Mouse (Mus musculus): ENCODE results near the gene Galr3. TPM values are rescaled to one million over a fixed set of nuclear protein-coding genes. Genes with fewer than 3 reads are reported as not detected.
"Not testable (repeated sequence)": the region's sequence is repeated elsewhere in the genome, so short reads cannot be mapped to it uniquely, and the experiment has no call there.

Galr3 gene
- total RNA-seq, 4 experiments from 2014 or later = 0.81 to 1.0 TPM; not detected in 2

GRCm38 (mm10) chr15:79026511-79027290 lies 15.0 kb upstream of the Galr3 start:
- DNase-seq (ENCODE audit: low spot score in 2 of 2) = no peak

GRCm38 (mm10) chr15:79027291-79028205 lies 14.1 kb upstream of the Galr3 start:
- no peak for DNase-seq (ENCODE audit: low spot score in 2 of 2)

GRCm38 (mm10) chr15:79028237-79028738 lies 13.4 kb upstream of the Galr3 start, which contains the start of gene H1f0:
TSS of gene H1f0 (plus strand) at chr15:79028450.
- peak; percentile 85 to 93 for DNase-seq (ENCODE audit: low spot score in 2 of 2)

GRCm38 (mm10) chr15:79028823-79029484 lies 12.7 kb upstream of the Galr3 start:
- DNase-seq (ENCODE audit: low spot score in 2 of 2) = no peak

GRCm38 (mm10) chr15:79029519-79030241 lies 12.0 kb upstream of the Galr3 start:
- no peak for DNase-seq (ENCODE audit: low spot score in 2 of 2)

GRCm38 (mm10) chr15:79030551-79031435 lies 10.9 kb upstream of the Galr3 start:
- DNase-seq (ENCODE audit: low spot score in 2 of 2) = peak; percentile 86 to 88

GRCm38 (mm10) chr15:79031908-79032307 lies 9.8 kb upstream of the Galr3 start:
- not testable (repeated sequence) for DNase-seq (ENCODE audit: low spot score in 2 of 2)

GRCm38 (mm10) chr15:79037913-79038328 lies 3.8 kb upstream of the Galr3 start:
- peak in 1 of 2 experiments; percentile 73 for DNase-seq (ENCODE audit: low spot score in 2 of 2)

GRCm38 (mm10) chr15:79038331-79038730 lies 3.4 kb upstream of the Galr3 start:
- DNase-seq (ENCODE audit: low spot score in 2 of 2) = no peak

GRCm38 (mm10) chr15:79038853-79039252 lies 2.8 kb upstream of the Galr3 start:
- DNase-seq (ENCODE audit: low spot score in 2 of 2) = peak in 1 of 2 experiments; percentile 57

- no peak for DNase-seq (ENCODE audit: low spot score in 2 of 2)
Measured at GRCm38 (mm10) chr15:79040501-79041416, 926 bp upstream of the Galr3 start.

GRCm38 (mm10) chr15:79042721-79043491 lies 1.2 kb downstream of the Galr3 start:
- no peak for DNase-seq (ENCODE audit: low spot score in 2 of 2)

- no peak for DNase-seq (ENCODE audit: low spot score in 2 of 2)
Measured at GRCm38 (mm10) chr15:79044837-79045236, 3.2 kb downstream of the Galr3 start.

- no peak for DNase-seq (ENCODE audit: low spot score in 2 of 2)
Measured at GRCm38 (mm10) chr15:79048186-79048585, 6.5 kb downstream of the Galr3 start.

- no peak for DNase-seq (ENCODE audit: low spot score in 2 of 2)
Measured at GRCm38 (mm10) chr15:79050160-79050845, 8.6 kb downstream of the Galr3 start.

- DNase-seq (ENCODE audit: low spot score in 2 of 2) = no peak
Measured at GRCm38 (mm10) chr15:79050964-79051363, 9.3 kb downstream of the Galr3 start.

Data from layer of hippocampus, adult 8-10 months (tissue).